Mouse (Mus musculus) limb, embryonic 12.5 days (tissue): Measurements from ENCODE around the gene Fgd6. TPM values are rescaled to one million over a fixed set of nuclear protein-coding genes. Genes with fewer than 3 reads are reported as not detected.

Source experiments
- ATAC-seq: fragments of 200-750 bp; cut with Nextera tagmentation; 2 replicates; pipeline ENCODE4 v1.8.0; 2017; ENCODE audit warnings: low read depth, moderate TSS enrichment; ENCODE audit not compliant: insufficient number of reproducible peaks, insufficient read depth, low FRiP score, low TSS enrichment
- H3K27ac ChIP-seq: fragments of 300-500 bp; sonication (generic); 2 replicates; pipeline ENCODE4 v1.5.1; 2016; ENCODE audit warnings: mild to moderate bottlenecking, moderate library complexity
- H3K27me3 ChIP-seq: fragments of 300-500 bp; sonication (generic); 2 replicates; pipeline ENCODE4 v1.6.1; 2016; ENCODE audit warnings: mild to moderate bottlenecking, moderate library complexity
- H3K36me3 ChIP-seq: fragments of 300-500 bp; sonication (generic); 2 replicates; pipeline ENCODE4 v1.6.1; 2016; ENCODE audit warnings: mild to moderate bottlenecking, moderate library complexity
- H3K4me1 ChIP-seq: fragments of 300-500 bp; sonication (generic); replicated peaks from 2 replicates; pipeline ENCODE4 v1.6.1; 2016
- H3K4me2 ChIP-seq: fragments of 300-500 bp; sonication (generic); 2 replicates; pipeline ENCODE4 v1.6.1; 2016; ENCODE audit warnings: mild to moderate bottlenecking, moderate library complexity
- H3K4me3 ChIP-seq: fragments of 300-500 bp; sonication (generic); replicated peaks from 2 replicates; pipeline ENCODE4 v1.5.1; 2016; ENCODE audit warnings: mild to moderate bottlenecking
- H3K9ac ChIP-seq: fragments of 300-500 bp; sonication (generic); replicated peaks from 2 replicates; pipeline ENCODE4 v1.6.1; 2016; ENCODE audit warnings: mild to moderate bottlenecking, moderate library complexity
- H3K9me3 ChIP-seq: fragments of 300-500 bp; sonication (generic); 2 replicates; pipeline ENCODE4 v1.6.1; 2016; ENCODE audit warnings: mild to moderate bottlenecking, moderate library complexity
- WGBS: fragments of 180-500 bp; shearing (Covaris S2); methylation state at CpG from one replicate; pipeline ENCODE4 v1.1.7; 2016; 5-methylcytosine and 5-hydroxymethylcytosine counted together
- polyA plus RNA-seq: library from polyadenylated mRNA; unstranded; fragments of >200 nt; fragmentation: Nextera tagmentation; extraction: Ambion mirVana; gene quantifications from 2 replicates; pipeline ENCODE4 v1.2.1, GENCODE M21; 2016

The Fgd6 gene
- polyA plus RNA-seq, 1 experiment from 2014 or later = 4.6 TPM

DNA sequence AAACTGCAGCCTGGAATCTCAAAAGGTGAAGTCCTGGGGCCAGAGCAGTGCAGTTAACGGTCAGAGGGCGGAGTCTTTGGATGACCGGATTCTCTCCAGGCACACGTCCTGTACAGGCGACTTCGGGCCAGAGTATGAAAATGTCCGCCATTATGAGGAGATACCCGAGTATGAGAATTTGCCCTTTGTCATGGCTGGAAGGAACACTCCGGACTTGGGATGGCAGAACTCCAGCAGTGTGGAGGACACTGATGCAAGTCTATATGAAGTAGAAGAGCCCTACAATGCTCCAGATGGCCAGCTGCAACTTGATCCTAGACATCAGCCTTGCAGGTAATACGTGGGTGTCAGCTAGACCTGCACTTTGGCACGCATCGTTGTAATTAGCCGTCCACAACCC, 9.5 kb downstream of the Fgd6 start:
- no peaks in the 10 kb centered on the region for H3K9me3 ChIP-seq

DNA sequence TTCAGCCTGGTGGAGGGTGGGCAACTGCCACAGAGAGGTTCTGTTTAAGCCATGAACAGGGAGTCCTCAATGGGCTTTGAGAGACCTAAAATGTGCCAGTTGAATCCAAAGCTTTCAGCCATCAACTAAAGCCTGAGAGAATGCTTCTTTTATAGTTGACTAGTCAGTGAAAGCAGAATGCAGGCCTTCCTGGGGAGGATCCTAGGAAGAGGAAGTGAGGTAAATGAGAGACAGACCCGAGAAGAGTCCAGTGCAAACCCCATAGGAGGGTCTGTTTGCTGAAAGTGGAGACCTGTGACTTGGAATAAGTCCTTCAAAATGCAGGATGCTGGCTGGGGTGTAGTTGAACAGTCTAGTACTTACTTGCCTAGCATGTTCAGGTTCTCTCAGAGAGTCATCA, 11.2 kb downstream of the Fgd6 start:
- H3K27ac ChIP-seq = no peak overlapping the region
- no peak overlapping the region for H3K4me3 ChIP-seq
- H3K9ac ChIP-seq = no peak overlapping the region
- no peak overlapping the region for H3K4me2 ChIP-seq
- no peak for ATAC-seq
- H3K36me3 ChIP-seq = peaks cover 32% of the 10 kb centered on the region
- peaks cover 12% of the 10 kb centered on the region for H3K4me1 ChIP-seq
- no peaks in the 10 kb centered on the region for H3K9me3 ChIP-seq
- no peaks in the 10 kb centered on the region for H3K27me3 ChIP-seq
- WGBS = 61% methylated on average over 1 of the region's 1 CpGs

More for the DNA sequence above, 9.5 kb downstream of the Fgd6 start:
- Histone ChIP-seq H3K4me1 (peaks cover 12% of the 10 kb centered on the region), H3K27me3 (no peaks in the 10 kb centered on the region), H3K27ac (no peak overlapping the region), H3K36me3 (peaks cover 32% of the 10 kb centered on the region), H3K4me2 (no peak overlapping the region), H3K4me3 (no peak overlapping the region), H3K9ac (no peak overlapping the region)
- ATAC-seq = no peak
- WGBS = 94% methylated on average over 13 of the region's 13 CpGs

DNA sequence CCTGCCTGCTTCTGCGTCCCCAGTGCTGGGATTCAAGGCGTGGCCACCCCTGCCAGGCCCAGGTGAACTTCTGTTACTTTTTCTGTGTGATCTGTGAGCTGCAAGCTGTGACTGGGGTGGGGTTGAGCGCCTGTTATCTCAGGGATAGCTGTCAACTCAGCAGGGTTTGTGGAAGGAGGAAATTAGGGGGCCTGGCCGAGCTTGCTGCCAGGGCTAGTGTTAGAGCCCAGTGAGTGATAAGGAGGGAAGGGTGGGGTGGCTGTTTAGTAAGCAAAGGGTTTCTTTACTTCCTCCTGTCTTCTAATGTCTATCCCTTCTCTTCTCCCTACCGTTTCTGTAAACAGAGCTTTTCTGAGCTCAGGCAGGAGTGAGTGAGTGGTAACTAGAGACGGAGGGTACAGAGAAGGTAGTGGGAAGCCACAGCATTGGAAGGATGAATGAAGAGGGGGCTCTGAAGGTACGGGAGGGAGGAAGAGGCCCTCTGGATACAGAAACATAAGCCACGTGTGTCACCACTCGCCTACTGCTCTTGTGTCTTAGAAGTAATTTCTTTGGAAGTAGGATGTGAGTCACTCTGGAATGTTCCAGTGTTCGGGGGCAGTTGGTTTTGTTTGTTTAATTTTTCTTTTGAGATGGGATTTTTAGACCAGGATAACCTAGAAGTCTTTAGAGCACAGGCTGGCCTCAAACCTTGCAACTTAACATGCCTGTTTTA, 12.2 kb downstream of the Fgd6 start:
- Histone ChIP-seq H3K9ac (0 out of 2 replicates have a peak overlapping the region, but pooled peaks have one; percentile 8), H3K9me3 (no peaks in the 10 kb centered on the region), H3K36me3 (peaks cover 32% of the 10 kb centered on the region), H3K4me2 (no peak overlapping the region), H3K4me3 (no peak overlapping the region), H3K4me1 (peaks cover 12% of the 10 kb centered on the region), H3K27me3 (no peaks in the 10 kb centered on the region), H3K27ac (peak overlapping the region; percentile 35; the same call in 1 of the 2 replicates)
- 51% methylated on average over 10 of the region's 10 CpGs for WGBS
- no peak for ATAC-seq

DNA sequence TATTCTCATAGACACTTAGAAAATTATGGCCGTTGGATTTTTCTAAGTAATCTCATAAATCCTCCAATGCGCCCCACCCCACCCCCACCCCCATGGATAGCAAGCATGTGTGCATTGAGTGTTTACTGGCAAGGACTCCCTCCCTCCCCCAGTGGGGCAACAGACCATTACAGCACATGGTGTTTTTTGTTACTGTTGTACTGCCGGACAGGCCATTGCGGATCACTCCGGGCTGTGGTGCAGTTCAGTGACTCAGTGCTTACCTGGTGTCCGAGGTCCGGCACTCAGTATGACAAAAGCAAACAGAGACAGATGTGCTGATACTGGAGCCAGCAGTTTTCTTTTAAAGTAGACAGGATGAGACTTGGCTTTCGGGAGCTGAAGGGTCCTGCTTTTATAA, 13.3 kb downstream of the Fgd6 start:
- 0 out of 2 replicates have a peak overlapping the region, but pooled peaks have one; percentile 23 for H3K27ac ChIP-seq
- ATAC-seq = no peak
- no peaks in the 10 kb centered on the region for H3K27me3 ChIP-seq
- H3K36me3 ChIP-seq = peaks cover 22% of the 10 kb centered on the region
- no peak overlapping the region for H3K4me2 ChIP-seq
- H3K4me1 ChIP-seq = peaks cover 12% of the 10 kb centered on the region
- H3K4me3 ChIP-seq = no peak overlapping the region
- no peaks in the 10 kb centered on the region for H3K9me3 ChIP-seq
- WGBS = 67% methylated on average over 8 of the region's 8 CpGs
- no peak overlapping the region for H3K9ac ChIP-seq

DNA sequence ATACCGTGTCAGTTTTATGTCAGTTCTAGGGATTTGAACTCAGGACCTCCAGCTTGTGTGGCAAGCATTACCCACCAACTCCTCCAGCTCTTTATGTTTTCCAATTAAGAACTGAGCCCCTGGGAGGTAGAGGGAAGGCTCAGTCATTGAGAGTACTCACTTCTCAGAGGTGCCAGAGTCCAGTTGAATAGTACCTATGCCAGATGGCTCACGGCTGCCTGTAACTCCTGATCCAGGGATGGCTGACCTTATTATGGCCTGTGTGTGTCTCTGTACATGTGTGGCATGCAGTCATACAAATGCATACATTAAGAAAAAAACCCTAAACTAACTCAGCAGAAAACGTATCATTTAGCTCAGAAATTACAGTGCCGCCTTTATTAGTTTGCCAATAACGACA, 14.9 kb downstream of the Fgd6 start:
- WGBS = 86% methylated on average over 5 of the region's 5 CpGs
- Histone ChIP-seq H3K36me3 (peaks cover 9% of the 10 kb centered on the region), H3K4me3 (no peak overlapping the region), H3K27ac (no peak overlapping the region), H3K4me1 (peaks cover 12% of the 10 kb centered on the region), H3K9me3 (no peaks in the 10 kb centered on the region), H3K4me2 (no peak overlapping the region), H3K27me3 (no peaks in the 10 kb centered on the region), H3K9ac (no peak overlapping the region)
- ATAC-seq = no peak

DNA sequence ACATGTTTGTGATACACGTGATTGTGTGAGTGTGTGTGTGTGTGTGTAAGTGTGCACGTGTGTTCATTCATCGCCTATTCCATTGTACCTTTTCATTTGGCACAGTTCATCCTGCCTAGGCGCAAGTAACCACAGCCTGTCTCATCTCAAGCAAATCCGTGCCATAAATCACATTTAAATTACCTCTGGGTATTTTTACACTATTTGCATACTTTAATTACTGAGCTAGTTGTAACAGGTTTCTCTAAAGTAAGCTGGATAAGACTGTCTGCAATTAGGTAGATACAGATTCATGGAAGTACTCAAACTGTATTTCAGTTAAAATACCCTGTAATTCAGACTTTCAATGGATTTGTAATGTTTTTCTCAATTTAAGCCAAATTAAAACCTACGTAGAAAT, 20.7 kb downstream of the Fgd6 start:
- H3K4me1 ChIP-seq = peaks cover 27% of the 10 kb centered on the region
- H3K4me2 ChIP-seq = no peak overlapping the region
- no peak overlapping the region for H3K9ac ChIP-seq
- no peak for ATAC-seq
- H3K9me3 ChIP-seq = no peaks in the 10 kb centered on the region
- no peaks in the 10 kb centered on the region for H3K27me3 ChIP-seq
- H3K36me3 ChIP-seq = 0 out of 2 replicates have a peak, but pooled peaks cover 3% of the 10 kb centered on the region
- H3K4me3 ChIP-seq = no peak overlapping the region
- 74% methylated on average over 6 of the region's 6 CpGs for WGBS
- H3K27ac ChIP-seq = peak overlapping the region; percentile 64; the same call in 1 of the 2 replicates

DNA sequence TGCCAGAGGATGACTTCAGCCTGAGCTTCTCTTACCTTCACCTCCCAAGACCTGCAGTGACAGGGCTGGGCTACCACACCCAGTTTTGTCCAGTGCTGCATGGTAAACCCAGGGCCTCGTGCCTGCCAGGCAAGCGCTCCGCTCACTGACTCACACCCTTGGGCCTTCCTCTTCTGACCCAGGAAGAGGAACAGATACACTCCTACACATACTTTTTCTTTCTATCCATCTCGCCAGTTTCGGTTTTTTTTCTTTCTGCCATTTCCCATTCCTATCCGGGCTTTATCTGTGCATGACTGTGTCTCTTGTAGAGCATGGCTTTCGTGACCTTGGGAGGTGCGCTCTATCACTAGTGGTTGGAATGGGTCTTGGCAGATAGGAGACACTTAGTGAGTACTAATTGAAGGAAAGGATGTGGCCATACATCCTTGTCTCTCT, 23.8 kb downstream of the Fgd6 start:
- ATAC-seq = 0 out of 2 replicates have a peak, but pooled peaks have one; percentile 26
- Histone ChIP-seq H3K36me3 (no peaks in the 10 kb centered on the region), H3K9me3 (no peaks in the 10 kb centered on the region), H3K27ac (no peak overlapping the region), H3K4me3 (no peak overlapping the region), H3K4me2 (no peak overlapping the region), H3K9ac (no peak overlapping the region), H3K27me3 (no peaks in the 10 kb centered on the region), H3K4me1 (peaks cover 37% of the 10 kb centered on the region)
- 94% methylated on average over 8 of the region's 8 CpGs for WGBS

DNA sequence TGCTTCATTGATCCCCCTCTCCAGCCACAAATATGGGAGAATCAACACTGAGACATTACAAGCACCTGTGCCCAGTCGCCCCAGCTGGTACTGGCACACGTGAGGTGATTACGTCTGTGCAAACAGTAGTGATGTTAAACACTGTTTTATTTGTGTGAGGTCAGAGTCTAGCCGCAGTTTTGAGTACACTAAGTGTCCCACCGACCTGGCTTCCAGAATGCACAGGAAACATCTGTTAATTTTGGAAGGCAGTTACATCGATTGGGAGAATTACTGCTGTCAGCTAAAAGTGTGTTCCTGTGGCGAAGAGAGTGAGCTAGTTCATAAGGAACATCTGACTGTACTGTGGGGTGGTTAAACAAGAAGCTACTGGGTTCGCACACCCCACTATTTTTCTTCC, 24.4 kb downstream of the Fgd6 start:
- no peak overlapping the region for H3K27ac ChIP-seq
- 49% methylated on average over 8 of the region's 8 CpGs for WGBS
- 0 out of 2 replicates have a peak, but pooled peaks have one; percentile 41 for ATAC-seq

DNA sequence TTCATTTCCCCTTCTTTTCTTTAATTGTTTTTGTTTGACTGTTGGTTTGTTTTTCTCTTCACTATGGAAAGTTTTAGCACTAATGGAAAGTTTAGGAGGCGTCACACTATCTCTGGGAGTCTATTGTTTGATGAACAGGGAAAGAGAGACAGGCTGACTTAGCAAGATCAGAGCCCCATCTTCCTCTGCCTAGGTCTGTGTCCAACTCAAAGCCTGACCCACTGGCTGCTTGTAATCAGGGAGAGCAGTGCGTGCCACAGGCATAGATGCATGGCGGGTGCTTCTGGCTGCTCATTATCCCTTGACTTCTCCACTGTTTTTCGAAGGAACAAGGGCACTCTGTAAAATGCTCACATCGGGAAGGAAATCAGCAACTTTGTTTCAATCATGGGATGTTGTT, 26.6 kb downstream of the Fgd6 start:
- ATAC-seq = no peak
- H3K9ac ChIP-seq = no peak overlapping the region
- no peaks in the 10 kb centered on the region for H3K36me3 ChIP-seq
- no peak overlapping the region for H3K4me3 ChIP-seq
- H3K27ac ChIP-seq = no peak overlapping the region
- no peaks in the 10 kb centered on the region for H3K27me3 ChIP-seq
- peaks cover 36% of the 10 kb centered on the region for H3K4me1 ChIP-seq
- no peak overlapping the region for H3K4me2 ChIP-seq
- WGBS = 74% methylated on average over 5 of the region's 5 CpGs
- H3K9me3 ChIP-seq = no peaks in the 10 kb centered on the region

More for the DNA sequence above, 24.4 kb downstream of the Fgd6 start:
- Histone ChIP-seq H3K4me3 (no peak overlapping the region), H3K36me3 (no peaks in the 10 kb centered on the region), H3K4me1 (peaks cover 42% of the 10 kb centered on the region), H3K27me3 (no peaks in the 10 kb centered on the region), H3K4me2 (no peak overlapping the region), H3K9ac (no peak overlapping the region), H3K9me3 (no peaks in the 10 kb centered on the region)

DNA sequence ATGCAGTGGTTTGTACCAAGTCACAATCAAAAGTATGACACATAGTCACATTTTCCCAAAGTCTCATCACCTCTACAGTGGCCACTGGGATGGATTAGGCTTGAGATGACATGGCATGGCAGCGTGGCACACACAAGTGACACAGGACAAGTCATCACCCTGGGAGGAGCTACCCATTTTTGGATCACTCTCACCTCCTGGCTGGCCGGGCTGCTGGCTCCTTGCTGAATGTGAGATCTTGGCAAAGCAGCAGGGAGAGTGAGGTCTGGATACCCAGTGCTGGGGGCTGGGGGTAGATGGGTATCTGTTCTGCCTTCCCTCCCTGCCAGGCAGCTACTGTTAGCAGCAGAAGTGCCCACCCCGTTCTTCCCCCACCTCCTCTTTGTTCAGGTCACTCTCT, 31.1 kb downstream of the Fgd6 start:
- Histone ChIP-seq H3K4me2 (no peak overlapping the region), H3K27me3 (no peaks in the 10 kb centered on the region), H3K36me3 (no peaks in the 10 kb centered on the region), H3K4me3 (no peak overlapping the region), H3K27ac (no peak overlapping the region), H3K9ac (no peak overlapping the region), H3K4me1 (peaks cover 23% of the 10 kb centered on the region), H3K9me3 (no peaks in the 10 kb centered on the region)
- 71% methylated on average over 3 of the region's 3 CpGs for WGBS
- no peak for ATAC-seq

DNA sequence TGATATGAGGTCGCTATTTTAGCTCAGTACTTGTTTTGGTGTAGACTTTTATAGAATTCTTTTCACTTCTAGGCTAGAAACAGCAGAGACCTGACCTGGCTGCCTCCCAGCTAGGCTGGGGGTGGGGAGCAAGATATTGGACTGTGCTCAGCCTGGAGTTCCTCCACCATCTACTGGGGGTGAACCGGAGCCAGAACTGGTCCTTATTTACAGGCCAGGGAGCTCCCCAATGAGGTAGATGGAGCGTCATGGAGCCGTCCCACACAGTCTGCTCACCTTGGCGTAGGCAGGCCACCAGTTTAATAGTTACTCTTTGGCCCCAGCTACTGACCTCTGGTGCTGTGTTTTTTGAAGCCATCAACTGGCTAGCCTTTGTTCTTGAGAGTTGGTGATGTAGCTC, 32.9 kb downstream of the Fgd6 start:
- Histone ChIP-seq H3K36me3 (no peaks in the 10 kb centered on the region), H3K4me2 (no peak overlapping the region), H3K9ac (no peak overlapping the region), H3K4me3 (no peak overlapping the region), H3K27ac (peak overlapping the region; percentile 53; the same call in 1 of the 2 replicates), H3K27me3 (no peaks in the 10 kb centered on the region), H3K4me1 (peaks cover 33% of the 10 kb centered on the region), H3K9me3 (no peaks in the 10 kb centered on the region)
- no peak for ATAC-seq
- WGBS = 76% methylated on average over 5 of the region's 5 CpGs
